Mouse (Mus musculus): ENCODE results near the gene Sfxn5. TPM values are rescaled to one million over a fixed set of nuclear protein-coding genes. Genes with fewer than 3 reads are reported as not detected.

The Sfxn5 gene
- polyA plus RNA-seq, 1 experiment from 2014 or later = 1.9 TPM

DNA sequence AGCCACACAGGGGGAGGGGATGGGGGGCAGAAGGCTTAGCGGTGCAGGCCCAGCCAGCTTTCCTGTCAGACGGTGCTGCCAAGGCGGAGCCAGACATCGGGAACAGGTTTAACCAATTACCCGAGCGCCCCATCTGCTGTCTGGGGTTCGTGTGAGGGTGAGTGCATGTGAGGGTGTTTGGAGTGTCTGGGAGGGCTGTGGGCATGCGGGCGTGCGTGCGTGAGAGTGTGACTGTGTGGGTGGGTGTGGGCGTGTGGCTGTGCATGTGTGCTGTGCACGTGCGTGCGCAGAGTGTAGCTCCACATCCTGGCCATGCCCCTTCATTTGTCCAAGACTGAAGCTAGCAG, 126.3 kb downstream of the Sfxn5 start:
- H3K36me3 ChIP-seq (replicated peaks) = no peaks in the 10 kb centered on the region
- WGBS (ENCODE audit: insufficient replicate concordance) = 53% methylated on average over 15 of the region's 15 CpGs
- no peak overlapping the region for H3K4me2 ChIP-seq
- H3K27ac ChIP-seq (replicated peaks) = no peak overlapping the region
- no peak for ATAC-seq (ENCODE audit: insufficient read depth)
- H3K9ac ChIP-seq = no peak overlapping the region
- peaks cover 25% of the 10 kb centered on the region; the same call in 1 of the 2 replicates for H3K27me3 ChIP-seq
- no peaks in the 10 kb centered on the region for H3K9me3 ChIP-seq (replicated peaks)
- H3K4me1 ChIP-seq (replicated peaks) = no peaks in the 10 kb centered on the region
- H3K4me3 ChIP-seq (replicated peaks) = no peak overlapping the region

GRCm38 (mm10) chr6:85206182-85206938, 126.9 kb downstream of the Sfxn5 start:
- 42% methylated on average over 16 of the region's 16 CpGs for WGBS (ENCODE audit: insufficient replicate concordance)
- Histone ChIP-seq H3K9me3 (replicated peaks) (no peaks in the 10 kb centered on the region), H3K36me3 (replicated peaks) (no peaks in the 10 kb centered on the region), H3K4me2 (no peak overlapping the region), H3K27ac (replicated peaks) (no peak overlapping the region), H3K9ac (no peak overlapping the region), H3K4me1 (replicated peaks) (no peaks in the 10 kb centered on the region), H3K27me3 (peaks cover 25% of the 10 kb centered on the region; the same call in 1 of the 2 replicates), H3K4me3 (replicated peaks) (no peak overlapping the region)
- ATAC-seq (ENCODE audit: insufficient read depth) = no peak

DNA sequence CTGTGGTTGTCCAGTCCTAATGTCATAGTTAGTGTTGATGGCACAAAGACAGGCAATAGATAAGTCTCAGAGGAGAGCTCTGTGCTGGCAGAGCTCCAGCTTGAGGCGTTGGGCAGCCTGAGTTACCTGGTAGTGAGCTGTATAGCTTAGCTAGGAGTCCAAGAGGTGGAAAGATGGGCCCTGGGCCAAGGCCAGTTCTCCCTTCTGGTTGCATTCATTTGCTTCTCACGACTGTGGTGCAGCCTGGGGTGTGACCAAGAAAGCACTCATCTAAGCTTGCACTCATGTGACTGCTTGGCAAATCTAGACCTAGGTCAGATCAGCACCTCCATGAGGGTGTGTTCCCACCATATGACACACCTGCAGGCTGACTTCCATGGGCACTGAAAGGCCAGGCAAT, 135.3 kb downstream of the Sfxn5 start:
- Histone ChIP-seq H3K4me3 (replicated peaks) (no peak overlapping the region), H3K9ac (no peak overlapping the region), H3K27ac (replicated peaks) (no peak overlapping the region), H3K4me1 (replicated peaks) (no peaks in the 10 kb centered on the region), H3K27me3 (peaks cover 38% of the 10 kb centered on the region), H3K36me3 (replicated peaks) (no peaks in the 10 kb centered on the region), H3K9me3 (replicated peaks) (no peaks in the 10 kb centered on the region), H3K4me2 (no peak overlapping the region)
- no peak for ATAC-seq (ENCODE audit: insufficient read depth)
- WGBS (ENCODE audit: insufficient replicate concordance) = 27% methylated on average over 2 of the region's 2 CpGs

GRCm38 (mm10) chr6:85193381-85194318, 139.6 kb downstream of the Sfxn5 start:
- H3K27me3 ChIP-seq = peaks cover 81% of the 10 kb centered on the region

DNA sequence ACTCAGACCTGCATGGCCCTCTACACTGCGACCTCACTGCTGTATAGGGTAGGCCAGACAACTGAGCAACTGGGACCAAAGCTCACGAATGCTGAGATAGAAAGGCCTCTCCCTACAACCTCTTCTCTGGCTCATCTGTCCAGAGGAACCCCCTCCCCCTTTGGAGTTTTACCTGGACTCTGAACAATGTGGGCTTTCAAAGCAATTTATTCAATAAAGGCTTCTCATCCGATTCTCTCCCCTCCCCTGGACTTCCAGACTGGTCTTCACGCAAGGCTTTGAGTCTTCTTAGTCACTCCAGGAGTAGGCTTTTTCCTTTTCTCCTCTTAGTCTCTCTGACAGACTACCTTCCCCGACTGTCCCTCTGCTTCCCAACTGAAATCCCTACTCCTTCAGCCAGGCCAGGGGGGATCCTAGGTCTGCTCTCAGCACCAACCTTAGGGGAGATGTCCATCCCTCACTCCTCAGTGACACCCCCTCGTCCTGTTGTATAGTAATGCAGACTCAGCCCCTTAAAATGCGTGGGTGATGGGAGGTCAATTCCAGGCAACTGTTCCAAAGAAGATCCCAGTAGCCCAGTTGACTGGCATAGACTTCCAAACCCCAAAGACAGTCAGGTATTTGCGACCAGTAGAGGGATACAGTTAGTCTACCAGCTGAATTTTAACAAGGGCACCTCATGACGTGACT, 141.3 kb downstream of the Sfxn5 start:
- 13% methylated on average over 9 of the region's 9 CpGs for WGBS (ENCODE audit: insufficient replicate concordance)
- no peak overlapping the region for H3K27ac ChIP-seq (replicated peaks)
- no peaks in the 10 kb centered on the region for H3K36me3 ChIP-seq (replicated peaks)
- H3K4me2 ChIP-seq = no peak overlapping the region
- no peaks in the 10 kb centered on the region for H3K9me3 ChIP-seq (replicated peaks)
- no peak for ATAC-seq (ENCODE audit: insufficient read depth)
- no peak overlapping the region for H3K4me3 ChIP-seq (replicated peaks)
- no peak overlapping the region for H3K9ac ChIP-seq
- H3K4me1 ChIP-seq (replicated peaks) = no peaks in the 10 kb centered on the region
- H3K27me3 ChIP-seq = peaks cover 94% of the 10 kb centered on the region

More at GRCm38 (mm10) chr6:85193381-85194318, 139.6 kb downstream of the Sfxn5 start:
- H3K27ac ChIP-seq (replicated peaks) = no peak overlapping the region
- no peaks in the 10 kb centered on the region for H3K4me1 ChIP-seq (replicated peaks)
- WGBS (ENCODE audit: insufficient replicate concordance) = 5% methylated on average over 29 of the region's 29 CpGs
- no peaks in the 10 kb centered on the region for H3K36me3 ChIP-seq (replicated peaks)
- no peak for ATAC-seq (ENCODE audit: insufficient read depth)
- no peak overlapping the region for H3K4me3 ChIP-seq (replicated peaks)
- H3K9me3 ChIP-seq (replicated peaks) = no peaks in the 10 kb centered on the region
- no peak overlapping the region for H3K9ac ChIP-seq
- H3K4me2 ChIP-seq = no peak overlapping the region

GRCm38 (mm10) chr6:85190671-85191070, 142.6 kb downstream of the Sfxn5 start:
- WGBS (ENCODE audit: insufficient replicate concordance) = 2% methylated on average over 13 of the region's 13 CpGs

GRCm38 (mm10) chr6:85189911-85190591, 143.2 kb downstream of the Sfxn5 start:
- Histone ChIP-seq H3K9ac (no peak overlapping the region), H3K4me3 (replicated peaks) (no peak overlapping the region), H3K4me1 (replicated peaks) (no peaks in the 10 kb centered on the region), H3K4me2 (peak overlapping the region; percentile 29), H3K27me3 (peaks cover 99% of the 10 kb centered on the region), H3K27ac (replicated peaks) (no peak overlapping the region), H3K36me3 (replicated peaks) (no peaks in the 10 kb centered on the region), H3K9me3 (replicated peaks) (no peaks in the 10 kb centered on the region)
- ATAC-seq (ENCODE audit: insufficient read depth) = no peak
- 1% methylated on average over 52 of the region's 52 CpGs for WGBS (ENCODE audit: insufficient replicate concordance)

More at GRCm38 (mm10) chr6:85190671-85191070, 142.6 kb downstream of the Sfxn5 start:
- Histone ChIP-seq H3K9ac (no peak overlapping the region), H3K27ac (replicated peaks) (no peak overlapping the region), H3K27me3 (peaks cover 97% of the 10 kb centered on the region), H3K36me3 (replicated peaks) (no peaks in the 10 kb centered on the region), H3K4me3 (replicated peaks) (no peak overlapping the region), H3K9me3 (replicated peaks) (no peaks in the 10 kb centered on the region), H3K4me1 (replicated peaks) (no peaks in the 10 kb centered on the region), H3K4me2 (no peak overlapping the region)
- no peak for ATAC-seq (ENCODE audit: insufficient read depth)

DNA sequence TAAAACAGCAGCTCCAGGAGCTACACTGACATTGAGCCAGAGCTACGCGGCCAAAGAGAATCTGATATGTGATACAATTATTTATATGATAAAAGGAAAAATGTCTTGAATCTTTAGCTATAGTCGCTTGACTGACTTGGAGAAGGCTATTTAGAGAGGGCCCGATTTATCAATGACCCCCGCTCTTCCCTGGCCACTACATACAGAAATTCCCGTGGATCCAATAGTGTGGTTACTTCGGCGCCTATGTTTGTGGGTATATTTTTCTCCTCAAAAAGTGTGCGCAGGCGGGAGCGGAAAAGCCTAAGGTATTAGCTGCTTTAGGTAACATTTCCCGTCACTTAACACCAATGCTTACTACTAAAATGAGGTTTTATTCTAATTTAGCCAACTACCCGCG, 143.9 kb downstream of the Sfxn5 start:
- WGBS (ENCODE audit: insufficient replicate concordance) = 7% methylated on average over 14 of the region's 14 CpGs

DNA sequence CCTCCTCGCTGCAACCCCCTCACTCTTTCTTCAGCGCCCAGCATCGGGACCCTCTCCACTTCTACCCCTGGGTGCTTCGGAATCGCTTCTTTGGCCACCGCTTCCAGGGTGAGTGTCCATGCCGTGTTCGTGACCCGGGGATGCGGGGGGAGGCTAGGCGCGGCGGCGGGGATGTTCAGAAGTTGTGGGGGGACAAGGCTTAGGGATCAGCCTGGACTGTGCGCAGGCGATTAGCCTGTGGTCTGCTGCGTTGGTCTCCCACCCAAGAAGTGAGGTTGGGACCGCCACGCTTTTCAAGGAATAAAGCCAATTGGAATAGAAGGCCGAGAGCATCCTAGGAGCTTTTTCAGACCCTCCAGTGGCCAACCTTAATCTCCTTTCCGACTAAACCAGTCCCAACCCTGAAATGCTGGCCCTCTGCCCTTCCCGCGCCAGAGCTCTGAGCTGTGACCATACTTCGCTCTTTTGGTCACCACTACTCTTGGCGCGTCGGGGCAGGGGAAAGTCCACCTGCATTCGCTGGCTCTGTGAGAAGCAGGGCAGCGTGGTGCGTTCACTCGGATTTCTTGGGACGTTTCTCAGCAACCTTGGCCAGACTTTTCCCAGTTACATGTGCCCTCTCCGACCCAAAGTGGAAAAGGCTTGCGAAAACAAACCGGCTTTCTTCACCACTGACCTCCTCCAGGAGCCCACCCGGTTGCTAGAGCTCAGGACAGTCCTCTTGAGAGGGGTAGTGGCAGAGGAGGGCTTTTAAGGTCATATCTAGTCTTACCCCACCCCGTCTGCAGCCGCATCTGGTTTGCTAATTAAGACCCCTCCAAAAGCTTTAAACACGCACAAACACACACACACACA, 144.7 kb downstream of the Sfxn5 start:
- H3K36me3 ChIP-seq (replicated peaks) = no peaks in the 10 kb centered on the region
- no peaks in the 10 kb centered on the region for H3K9me3 ChIP-seq (replicated peaks)
- ATAC-seq (ENCODE audit: insufficient read depth) = no peak
- no peak overlapping the region for H3K27ac ChIP-seq (replicated peaks)
- peaks cover 96% of the 10 kb centered on the region for H3K27me3 ChIP-seq
- peak overlapping the region; percentile 26 for H3K4me3 ChIP-seq (replicated peaks)
- no peaks in the 10 kb centered on the region for H3K4me1 ChIP-seq (replicated peaks)
- H3K4me2 ChIP-seq = peak overlapping the region; percentile 56; the same call in 1 of the 2 replicates
- 2% methylated on average over 39 of the region's 39 CpGs for WGBS (ENCODE audit: insufficient replicate concordance)
- H3K9ac ChIP-seq = no peak overlapping the region

More for the DNA sequence above, 143.9 kb downstream of the Sfxn5 start:
- H3K4me2 ChIP-seq = no peak overlapping the region
- no peak overlapping the region for H3K27ac ChIP-seq (replicated peaks)
- no peak for ATAC-seq (ENCODE audit: insufficient read depth)
- no peaks in the 10 kb centered on the region for H3K4me1 ChIP-seq (replicated peaks)
- peaks cover 97% of the 10 kb centered on the region for H3K27me3 ChIP-seq
- H3K36me3 ChIP-seq (replicated peaks) = no peaks in the 10 kb centered on the region
- no peak overlapping the region for H3K4me3 ChIP-seq (replicated peaks)
- no peak overlapping the region for H3K9ac ChIP-seq
- no peaks in the 10 kb centered on the region for H3K9me3 ChIP-seq (replicated peaks)
